Mouse (Mus musculus) midbrain, embryonic 11.5 days (tissue): Measurements from ENCODE around the gene Acp7. TPM values are rescaled to one million over a fixed set of nuclear protein-coding genes. Genes with fewer than 3 reads are reported as not detected.

Experiments used
- ATAC-seq: fragments of 200-750 bp; cut with Nextera tagmentation; 2 replicates; pipeline ENCODE4 v1.8.0; 2017; ENCODE audit warnings: moderate TSS enrichment, moderate library complexity; ENCODE audit not compliant: low FRiP score
- DNase-seq: peaks from one replicate; pipeline ENCODE4 v3.0.0; 2015; ENCODE audit warnings: low spot score; ENCODE audit errors: missing footprints
- H3K27ac ChIP-seq: fragments of 300-500 bp; sonication (generic); 2 replicates; pipeline ENCODE4 v1.5.1; 2014; ENCODE audit warnings: low read depth, low read length
- H3K27me3 ChIP-seq: fragments of 300-500 bp; sonication (generic); 2 replicates; pipeline ENCODE4 v1.6.1; 2014; ENCODE audit warnings: mild to moderate bottlenecking, low read length, moderate library complexity, mixed read lengths; ENCODE audit not compliant: control insufficient read depth, insufficient read depth
- H3K36me3 ChIP-seq: fragments of 300-500 bp; sonication (generic); 2 replicates; pipeline ENCODE4 v1.6.1; 2014; ENCODE audit warnings: mild to moderate bottlenecking, low read length, moderate library complexity, mixed read lengths; ENCODE audit not compliant: control insufficient read depth, insufficient read depth
- H3K4me1 ChIP-seq: fragments of 300-500 bp; sonication (generic); 2 replicates; pipeline ENCODE4 v1.6.1; 2014; ENCODE audit warnings: low read length; ENCODE audit not compliant: control insufficient read depth, insufficient read depth
- H3K4me2 ChIP-seq: fragments of 300-500 bp; sonication (generic); 2 replicates; pipeline ENCODE4 v1.6.1; 2014; ENCODE audit warnings: mild to moderate bottlenecking, moderate library complexity
- H3K4me3 ChIP-seq: fragments of 300-500 bp; sonication (generic); 2 replicates; pipeline ENCODE4 v1.5.1; 2014; ENCODE audit warnings: low read depth, low read length
- H3K9ac ChIP-seq: fragments of 300-500 bp; sonication (generic); 2 replicates; pipeline ENCODE4 v1.6.1; 2014; ENCODE audit warnings: low read length
- H3K9me3 ChIP-seq: fragments of 300-500 bp; sonication (generic); 2 replicates; pipeline ENCODE4 v1.6.1; 2016; ENCODE audit warnings: low read length; ENCODE audit not compliant: control insufficient read depth
- WGBS: fragments of 180-500 bp; shearing (Covaris S2); extraction: QIAGEN DNeasy Blood & Tissue Kit; methylation state at CpG from one replicate; pipeline ENCODE4 v1.1.7; 2014; 5-methylcytosine and 5-hydroxymethylcytosine counted together
- microRNA-seq: library from miRNA; unstranded; fragments of <30 nt; microRNA quantifications from one replicate; pipeline ENCODE4, GENCODE M21; 2017
- polyA plus RNA-seq: library from polyadenylated mRNA; unstranded; fragments of >200 nt; fragmentation: Nextera tagmentation; extraction: Ambion mirVana; gene quantifications from 2 replicates; pipeline ENCODE4 v1.2.1, GENCODE M21; 2014

Gene Acp7
- polyA plus RNA-seq, 1 experiment from 2014 or later, result not detected

GRCm38 (mm10) chr7:28560856-28561255 lies 70.3 kb downstream of the Acp7 start:
- Histone ChIP-seq H3K9me3 (no peaks in the 10 kb centered on the region), H3K27me3 (no peaks in the 10 kb centered on the region), H3K9ac (no peak overlapping the region), H3K27ac (no peak overlapping the region), H3K4me2 (no peak overlapping the region), H3K4me1 (no peaks in the 10 kb centered on the region), H3K36me3 (peaks cover 22% of the 10 kb centered on the region), H3K4me3 (no peak overlapping the region)
- ATAC-seq, result no peak
- no peak for DNase-seq
- WGBS, result 91% methylated on average over 10 of the region's 10 CpGs

GRCm38 (mm10) chr7:28558486-28558885 lies 72.6 kb downstream of the Acp7 start:
- Histone ChIP-seq H3K27ac (no peak overlapping the region), H3K9ac (no peak overlapping the region), H3K4me1 (no peaks in the 10 kb centered on the region), H3K27me3 (no peaks in the 10 kb centered on the region), H3K4me2 (no peak overlapping the region), H3K36me3 (peaks cover 12% of the 10 kb centered on the region), H3K4me3 (no peak overlapping the region), H3K9me3 (no peaks in the 10 kb centered on the region)
- WGBS, result 58% methylated on average over 4 of the region's 4 CpGs
- no peak for ATAC-seq
- no peak for DNase-seq

GRCm38 (mm10) chr7:28557708-28558107 lies 73.4 kb downstream of the Acp7 start:
- H3K4me2 ChIP-seq, result no peak overlapping the region
- no peak overlapping the region for H3K27ac ChIP-seq
- ATAC-seq (no peak), DNase-seq (no peak)
- no peaks in the 10 kb centered on the region for H3K4me1 ChIP-seq
- peaks cover 9% of the 10 kb centered on the region for H3K36me3 ChIP-seq
- 87% methylated on average over 6 of the region's 6 CpGs for WGBS
- H3K4me3 ChIP-seq, result no peak overlapping the region
- H3K9ac ChIP-seq, result no peak overlapping the region
- no peaks in the 10 kb centered on the region for H3K27me3 ChIP-seq
- no peaks in the 10 kb centered on the region; the same call in 1 of the 2 replicates for H3K9me3 ChIP-seq

Small RNA genes within 50 kb of the gene (microRNA-seq; reads per million reads assigned to microRNA genes)
- gene Mir7049, result 1.3 reads per million

Other genes with a start within 250 kb of the Acp7 start
- gene Med29, start 238.6 kb downstream of the Acp7 start, polyA plus RNA-seq, result 44.4 and 50.5 TPM in 2 replicates
- gene Paf1, start 238.4 kb downstream of the Acp7 start, polyA plus RNA-seq, result 72.8 and 83.8 TPM in 2 replicates
- gene Gmfg, start 193.9 kb downstream of the Acp7 start, polyA plus RNA-seq, result 6.3 and 7.5 TPM in 2 replicates
- 4.5 and 5.0 TPM in 2 replicates for gene Lrfn1, start 179.4 kb downstream of the Acp7 start, polyA plus RNA-seq
- not detected in 2 replicates for gene Ifnl2, start 120.9 kb downstream of the Acp7 start, polyA plus RNA-seq
- not detected in 2 replicates for gene Ifnl3, start 108.5 kb downstream of the Acp7 start, polyA plus RNA-seq
- gene Sycn, start 90.4 kb downstream of the Acp7 start, polyA plus RNA-seq, result not detected in 2 replicates
- gene Nccrp1, start 84.1 kb downstream of the Acp7 start, polyA plus RNA-seq, result not detected in 2 replicates
- gene Samd4b, start 33.2 kb downstream of the Acp7 start, polyA plus RNA-seq, result 23.8 and 27.8 TPM in 2 replicates
- gene Pak4, start 33.1 kb downstream of the Acp7 start, polyA plus RNA-seq, result 29.6 and 32.5 TPM in 2 replicates
- 3.8 TPM in 2 replicates for gene Fbxo27, start 61.5 kb upstream of the Acp7 start, polyA plus RNA-seq
- gene Fbxo17, start 85.5 kb upstream of the Acp7 start, polyA plus RNA-seq, result 5.8 and 6.0 TPM in 2 replicates
- 127 and 135 TPM in 2 replicates for gene Mrps12, start 110.5 kb upstream of the Acp7 start, polyA plus RNA-seq
- 25.9 and 27.7 TPM in 2 replicates for gene Sars2, start 110.7 kb upstream of the Acp7 start, polyA plus RNA-seq
- gene Ccer2, start 124.8 kb upstream of the Acp7 start, polyA plus RNA-seq, result not detected in 2 replicates
- gene Sirt2, start 135.4 kb upstream of the Acp7 start, polyA plus RNA-seq, result 66.2 and 76.5 TPM in 2 replicates
- 39.0 and 43.9 TPM in 2 replicates for gene Nfkbib, start 136.2 kb upstream of the Acp7 start, polyA plus RNA-seq
- gene Rinl, start 157.6 kb upstream of the Acp7 start, polyA plus RNA-seq, result 1.9 and 2.5 TPM in 2 replicates
- 331 and 342 TPM in 2 replicates for gene Hnrnpl, start 177.2 kb upstream of the Acp7 start, polyA plus RNA-seq
- 80.5 and 81.7 TPM in 2 replicates for gene Ech1, start 193.9 kb upstream of the Acp7 start, polyA plus RNA-seq
- 1.3 and 1.7 TPM in 2 replicates for gene Lgals4, start 202.5 kb upstream of the Acp7 start, polyA plus RNA-seq
- gene Lgals7, start 232.5 kb upstream of the Acp7 start, polyA plus RNA-seq, result 0.97 and 1.4 TPM in 2 replicates